ENCODE assay signal across 8 mouse cellular contexts in the genomic region with DNA sequence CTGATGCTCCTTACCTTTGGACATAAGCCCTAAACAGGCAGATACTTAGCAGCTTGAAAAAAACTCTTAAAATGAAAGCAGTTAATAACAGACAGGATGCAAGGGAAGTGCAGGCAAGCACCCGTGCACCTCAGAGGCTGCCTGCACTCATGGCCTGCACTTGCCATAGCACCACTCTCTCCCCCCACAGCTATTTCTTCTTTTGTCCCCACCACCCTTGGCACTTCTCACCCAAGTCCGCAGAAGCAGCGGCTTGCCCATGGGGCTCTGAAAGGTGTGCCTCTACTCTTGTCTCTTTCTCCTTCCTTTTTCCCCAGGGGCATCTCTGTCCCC. TPM values are rescaled to one million over a fixed set of nuclear protein-coding genes. Genes with fewer than 3 reads are reported as not detected.
DNase-seq lines count a peak whose midpoint lies in the region; ATAC-seq lines count a peak whose summit lies in the region.
"Had no signal": no experiment of that assay in that cellular context is flagged by ENCODE, and none has a peak within 500 bp of the region (broad histone marks: within the 10 kb centered on the region; RNA-seq: fewer than 3 reads in every experiment).

No protein-coding gene starts in this region.

- whole genome bisulfite sequencing in lung, embryonic 15.5 days = 31% methylated on average over 3 of the region's 3 CpGs
- 33% methylated on average over 3 of the region's 3 CpGs for WGBS in forebrain, embryonic 14.5 days
- WGBS in liver, embryonic 12.5 days (ENCODE audit: insufficient replicate concordance) = 17% methylated on average over 3 of the region's 3 CpGs
- 18% methylated on average over 3 of the region's 3 CpGs for WGBS in stomach, embryonic 15.5 days

- no peaks in the 10 kb centered on the region for H3K9me3 ChIP-seq in lung, embryonic 15.5 days
- peaks cover 5% of the 10 kb centered on the region; the same call in 1 of the 2 replicates for H3K9me3 ChIP-seq in forebrain, embryonic 14.5 days (replicated peaks; ENCODE audit: control insufficient read depth, low read length)
- no peaks in the 10 kb centered on the region for H3K9me3 ChIP-seq in liver, embryonic 12.5 days (replicated peaks)
- no peaks in the 10 kb centered on the region for H3K9me3 ChIP-seq in stomach, embryonic 15.5 days

- H3K27ac ChIP-seq in lung, embryonic 15.5 days = peak overlapping the region; percentile 86
- H3K27ac ChIP-seq in forebrain, embryonic 14.5 days (ENCODE audit: low read depth, low read length) = no peak overlapping the region
- H3K27ac ChIP-seq in liver, embryonic 12.5 days = peak overlapping the region; percentile 60
- H3K27ac ChIP-seq in stomach, embryonic 15.5 days = peak overlapping the region; percentile 72

- H3K4me3 ChIP-seq in lung, embryonic 15.5 days = peak overlapping the region; percentile 62
- H3K4me3 ChIP-seq in forebrain, embryonic 14.5 days (ENCODE audit: low read depth, low read length) = peak overlapping the region; percentile 44
- peak overlapping the region; percentile 56 for H3K4me3 ChIP-seq in liver, embryonic 12.5 days
- peak overlapping the region; percentile 58 for H3K4me3 ChIP-seq in stomach, embryonic 15.5 days (replicated peaks)

- DNase-seq in lung, postnatal 10 days = no peak
- peak; percentile 1 for DNase-seq in forebrain, embryonic 14.5 days (ENCODE audit: low spot score)
- DNase-seq in left cerebral cortex, postnatal 10 days (ENCODE audit: extremely low spot score in 1 of 2, low spot score in 2 of 2) = no peak
- DNase-seq in layer of hippocampus, adult 11-12 months (ENCODE audit: low spot score) = no peak

- intact Hi-C loops in left cerebral cortex, postnatal 10 days (cut with DNase I) = no loop called here

- peak; percentile 61 for ATAC-seq in lung, embryonic 15.5 days (ENCODE audit: borderline replicate concordance, extremely low read depth, low FRiP score, low TSS enrichment)
- ATAC-seq in forebrain, embryonic 14.5 days = peak; percentile 40; the same call in 1 of the 2 replicates
- 0 out of 2 replicates have a peak, but pooled peaks have one; percentile 26 for ATAC-seq in liver, embryonic 12.5 days
- ATAC-seq in stomach, embryonic 15.5 days (ENCODE audit: insufficient read depth, low FRiP score, low read depth) = peak; percentile 51

- H3K36me3 ChIP-seq in lung, embryonic 15.5 days = no peaks in the 10 kb centered on the region
- no peaks in the 10 kb centered on the region for H3K36me3 ChIP-seq in forebrain, embryonic 14.5 days (ENCODE audit: control insufficient read depth, insufficient read depth, low read length)
- H3K36me3 ChIP-seq in liver, embryonic 12.5 days = no peaks in the 10 kb centered on the region
- no peaks in the 10 kb centered on the region for H3K36me3 ChIP-seq in stomach, embryonic 15.5 days

- peak overlapping the region; percentile 75 for H3K4me2 ChIP-seq in lung, embryonic 15.5 days
- peak overlapping the region; percentile 56 for H3K4me2 ChIP-seq in forebrain, embryonic 14.5 days (ENCODE audit: low read length)
- H3K4me2 ChIP-seq in liver, embryonic 12.5 days = peak overlapping the region; percentile 70
- H3K4me2 ChIP-seq in stomach, embryonic 15.5 days = peak overlapping the region; percentile 73

- peak overlapping the region; percentile 60 for H3K9ac ChIP-seq in lung, embryonic 15.5 days
- peak overlapping the region; percentile 65; the same call in 1 of the 2 replicates for H3K9ac ChIP-seq in forebrain, embryonic 14.5 days (ENCODE audit: low read length)
- H3K9ac ChIP-seq in liver, embryonic 12.5 days = peak overlapping the region; percentile 56; the same call in 1 of the 2 replicates
- H3K9ac ChIP-seq in stomach, embryonic 15.5 days = peak overlapping the region; percentile 14; the same call in 1 of the 2 replicates

- H3K27me3 ChIP-seq in lung, embryonic 15.5 days = no peaks in the 10 kb centered on the region
- H3K27me3 ChIP-seq in forebrain, embryonic 14.5 days (replicated peaks; ENCODE audit: control insufficient read depth, insufficient read depth, low read length) = no peaks in the 10 kb centered on the region
- H3K27me3 ChIP-seq in liver, embryonic 12.5 days (replicated peaks) = no peaks in the 10 kb centered on the region
- no peaks in the 10 kb centered on the region for H3K27me3 ChIP-seq in stomach, embryonic 15.5 days (replicated peaks)

- H3K4me1 ChIP-seq in lung, embryonic 15.5 days = no peaks in the 10 kb centered on the region
- H3K4me1 ChIP-seq in forebrain, embryonic 14.5 days (ENCODE audit: control insufficient read depth, insufficient read depth, low read length) = no peaks in the 10 kb centered on the region
- 0 out of 2 replicates have a peak, but pooled peaks cover 3% of the 10 kb centered on the region for H3K4me1 ChIP-seq in liver, embryonic 12.5 days
- no peaks in the 10 kb centered on the region for H3K4me1 ChIP-seq in stomach, embryonic 15.5 days

RNA-seq across cellular contexts. Expression of a gene that starts 34.0 kb away (rescaled TPM):
- 0.21 TPM in 1 of 2 replicates, not detected in the other for polyA plus RNA-seq in lung, embryonic 15.5 days (2015; fragmentation: Nextera tagmentation; extraction: Ambion mirVana)
- 0.14 TPM in 1 of 2 replicates, not detected in the other for polyA plus RNA-seq in forebrain, embryonic 14.5 days (2014; fragmentation: Nextera tagmentation; extraction: Ambion mirVana)
- 0.10 TPM in 1 of 2 replicates, not detected in the other for polyA plus RNA-seq in liver, embryonic 12.5 days (2016; fragmentation: Nextera tagmentation; extraction: Ambion mirVana)
- polyA plus RNA-seq in stomach, embryonic 15.5 days (2015; fragmentation: Nextera tagmentation; extraction: Ambion mirVana) = 0.12 and 0.41 TPM in 2 replicates
- not detected for total RNA-seq in left cerebral cortex, postnatal 10 days (2021)
- total RNA-seq: layer of hippocampus, adult 18-20 months had no signal

Comparison
In these comparisons a context has a peak if more than half of its experiments do, and no peak if none do; other contexts are left out.
1. H3K9ac ChIP-seq: peak in every context shown above with its lines; median percentile 65 in forebrain, embryonic 14.5 days; 60 in lung, embryonic 15.5 days; 56 in liver, embryonic 12.5 days; 14 in stomach, embryonic 15.5 days.